Mouse (Mus musculus) G1E (cell line): ENCODE measurements around the gene Got2. TPM values are rescaled to one million over a fixed set of nuclear protein-coding genes. Genes with fewer than 3 reads are reported as not detected.
A peak's percentile ranks its signal among the peaks of the same experiment; 100 is the strongest.

ENCODE experiments used
- ATAC-seq: 2 replicates; pipeline ENCODE4 v1.8.0; 2016; ENCODE audit warnings: mild to moderate bottlenecking; ENCODE audit not compliant: insufficient number of reproducible peaks, poor library complexity, low FRiP score, severe bottlenecking; ENCODE audit errors: extremely low read depth
- DNase-seq: peaks from one replicate; pipeline ENCODE4 v3.0.0; 2012; ENCODE audit warnings: low spot score
- H3K27me3 ChIP-seq: 2 replicates; pipeline ENCODE4 v1.6.1; 2012; ENCODE audit warnings: mild to moderate bottlenecking, low read length, inconsistent platforms; ENCODE audit not compliant: insufficient read depth
- H3K36me3 ChIP-seq: replicated peaks from 2 replicates; pipeline ENCODE3; 2012; ENCODE audit warnings: mild to moderate bottlenecking, inconsistent platforms
- H3K4me1 ChIP-seq: 2 replicates; pipeline ENCODE4 v1.6.1; 2012; ENCODE audit warnings: low read depth, low read length, inconsistent platforms, mixed read lengths; ENCODE audit not compliant: insufficient read depth
- H3K4me3 ChIP-seq: 2 replicates; pipeline ENCODE4 v1.5.1; 2012; ENCODE audit warnings: low read depth, mild to moderate bottlenecking, inconsistent platforms, low read length, moderate library complexity, mixed read lengths
- H3K9me3 ChIP-seq: replicated peaks from 2 replicates; pipeline ENCODE4 v1.6.1; 2012; ENCODE audit warnings: inconsistent platforms
- CTCF ChIP-seq: IDR thresholded peaks from 2 replicates; pipeline ENCODE4 v1.5.1; 2012; ENCODE audit warnings: low read depth, low read length, inconsistent platforms, mixed read lengths
- GATA1 ChIP-seq: IDR thresholded peaks from 2 replicates; pipeline ENCODE4 v1.6.1; 2012; ENCODE audit warnings: borderline replicate concordance, low read length, inconsistent platforms, mixed read lengths
- GATA2 ChIP-seq: IDR thresholded peaks from 2 replicates; pipeline ENCODE4 v1.6.1; 2012; ENCODE audit warnings: low read depth, low read length, inconsistent platforms, borderline replicate concordance
- POLR2AphosphoS5 ChIP-seq: IDR thresholded peaks from 2 replicates; pipeline ENCODE4 v1.6.1; 2012; ENCODE audit warnings: low read depth, low read length, inconsistent platforms; ENCODE audit not compliant: insufficient replicate concordance
- TAL1 ChIP-seq: conservative IDR thresholded peaks from 2 replicates; pipeline ENCODE4 v1.6.1; 2012; ENCODE audit warnings: low read depth, low read length, inconsistent platforms, mixed read lengths
- polyA plus RNA-seq: library from polyadenylated mRNA; stranded (reverse); fragments of >175 nt; gene quantifications from 2 replicates; pipeline ENCODE4 v1.2.3, GENCODE M21; 2012
- total RNA-seq, 2 experiments: library from RNA; stranded (forward) in 1 of 2; stranded (reverse) in 1 of 2; fragments of 200-1000 nt in 1 of 2; fragments of >200 nt in 1 of 2; fragmentation: Nextera tagmentation in 1 of 2; gene quantifications; 2 replicates each; pipeline ENCODE4 v1.2.3; 2014 to 2017

Gene Got2
- total and polyA plus RNA-seq, 3 experiments, result 82.5 to 245 (median 120) TPM

DNA sequence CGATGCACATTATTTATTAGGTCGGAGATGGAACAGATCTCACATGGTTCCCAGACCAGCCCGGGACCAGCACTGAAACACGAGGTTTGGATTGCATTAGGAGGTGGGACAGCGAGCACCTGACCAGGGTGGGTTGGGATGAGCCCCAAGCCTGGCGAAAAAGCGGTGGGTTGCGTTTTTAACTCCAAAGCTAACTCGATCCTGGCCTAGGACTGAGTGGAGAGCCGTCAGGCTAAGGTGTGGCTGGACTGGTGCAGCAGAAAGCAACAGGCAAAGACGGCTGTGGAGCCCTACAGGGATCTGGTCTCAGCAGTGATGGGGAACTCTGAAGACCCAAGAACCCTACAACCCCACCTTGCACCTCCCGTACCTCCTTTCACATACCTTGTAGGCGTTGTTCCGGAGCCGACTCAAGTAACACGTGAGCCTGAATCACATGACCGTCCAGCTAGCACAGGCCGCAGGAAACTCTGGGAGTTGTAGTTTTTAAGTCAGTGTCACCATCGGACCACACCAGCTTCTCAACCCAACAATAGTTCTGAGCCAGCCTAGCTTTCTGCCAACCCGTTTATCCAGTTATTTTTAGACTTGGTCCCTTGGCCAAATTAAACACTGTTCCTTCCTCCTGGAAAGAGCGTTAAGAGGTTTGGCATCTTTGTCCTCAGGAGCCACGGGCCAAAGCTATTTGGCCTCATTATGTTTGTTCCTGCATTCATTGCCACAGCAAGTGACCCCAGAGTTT is 35.1 kb downstream of the Got2 start, which contains the start of gene Slc38a7:
Gene Slc38a7, minus strand, starts transcription at position 438 of the 742 bp plus-strand sequence.
- DNase-seq (peak; percentile 81), ATAC-seq (peak; percentile 95)
- peaks cover 37% of the 10 kb centered on the region for H3K4me1 ChIP-seq
- TF ChIP-seq GATA2, result no peak
- no peaks in the 10 kb centered on the region for H3K27me3 ChIP-seq
- H3K36me3 ChIP-seq, result peaks cover 26% of the 10 kb centered on the region
- H3K9me3 ChIP-seq, result peaks cover 2% of the 10 kb centered on the region
- peak within 1 kb of the TSS; percentile 77 for H3K4me3 ChIP-seq

DNA sequence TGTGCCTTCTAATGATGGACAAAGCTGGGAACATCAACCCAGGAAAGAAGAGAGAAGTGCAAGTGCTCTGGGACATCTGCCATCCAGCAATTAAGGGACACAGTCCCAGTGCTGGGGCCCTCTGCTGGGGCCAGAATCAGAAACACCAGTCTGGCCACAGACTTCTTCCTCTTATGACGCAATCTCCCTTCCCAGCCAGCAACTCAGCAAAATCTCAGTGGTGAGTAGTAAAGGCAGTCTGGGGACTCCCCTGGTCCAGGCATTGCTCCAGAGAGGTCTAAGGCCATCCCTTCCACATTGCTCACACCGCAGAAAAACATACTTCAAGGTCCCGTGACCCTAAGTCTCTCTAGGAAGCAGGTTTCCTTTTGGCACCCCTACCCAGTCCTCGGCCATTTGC is 36.1 kb downstream of the Got2 start:
- Histone ChIP-seq H3K36me3 (peaks cover 31% of the 10 kb centered on the region), H3K4me1 (peaks cover 42% of the 10 kb centered on the region), H3K27me3 (no peaks in the 10 kb centered on the region), H3K4me3 (peak overlapping the region; percentile 77), H3K9me3 (peaks cover 4% of the 10 kb centered on the region)
- TF ChIP-seq GATA2 (no peak), GATA1 (no peak), POLR2AphosphoS5 (no peak)
- peak; percentile 40 for ATAC-seq
- DNase-seq, result peak; percentile 40

DNA sequence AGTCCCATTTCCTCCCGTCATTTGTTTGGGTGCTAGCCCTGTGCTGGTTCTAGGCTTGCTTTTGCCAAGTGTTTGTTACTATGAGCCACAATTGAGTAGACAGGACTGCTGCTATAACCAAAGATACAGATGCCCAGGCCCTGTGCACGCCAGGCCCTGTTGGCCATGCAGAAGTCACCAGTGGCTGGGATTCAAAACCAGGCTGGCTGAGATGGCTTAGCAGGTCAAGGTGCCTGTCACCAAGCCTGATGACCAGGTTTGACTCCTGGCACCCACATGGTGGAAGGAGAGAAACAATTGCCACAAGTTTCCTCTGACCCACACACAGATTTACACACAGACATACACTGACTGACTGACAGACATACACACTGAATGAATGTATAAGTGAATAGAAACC is 38.0 kb downstream of the Got2 start:
- H3K4me3 ChIP-seq, result no peak overlapping the region
- peaks cover 48% of the 10 kb centered on the region for H3K4me1 ChIP-seq
- ATAC-seq, result no peak
- peaks cover 4% of the 10 kb centered on the region for H3K9me3 ChIP-seq
- DNase-seq, result no peak
- H3K27me3 ChIP-seq, result no peaks in the 10 kb centered on the region
- peaks cover 45% of the 10 kb centered on the region for H3K36me3 ChIP-seq
- TF ChIP-seq GATA2 (no peak), CTCF (no peak)

DNA sequence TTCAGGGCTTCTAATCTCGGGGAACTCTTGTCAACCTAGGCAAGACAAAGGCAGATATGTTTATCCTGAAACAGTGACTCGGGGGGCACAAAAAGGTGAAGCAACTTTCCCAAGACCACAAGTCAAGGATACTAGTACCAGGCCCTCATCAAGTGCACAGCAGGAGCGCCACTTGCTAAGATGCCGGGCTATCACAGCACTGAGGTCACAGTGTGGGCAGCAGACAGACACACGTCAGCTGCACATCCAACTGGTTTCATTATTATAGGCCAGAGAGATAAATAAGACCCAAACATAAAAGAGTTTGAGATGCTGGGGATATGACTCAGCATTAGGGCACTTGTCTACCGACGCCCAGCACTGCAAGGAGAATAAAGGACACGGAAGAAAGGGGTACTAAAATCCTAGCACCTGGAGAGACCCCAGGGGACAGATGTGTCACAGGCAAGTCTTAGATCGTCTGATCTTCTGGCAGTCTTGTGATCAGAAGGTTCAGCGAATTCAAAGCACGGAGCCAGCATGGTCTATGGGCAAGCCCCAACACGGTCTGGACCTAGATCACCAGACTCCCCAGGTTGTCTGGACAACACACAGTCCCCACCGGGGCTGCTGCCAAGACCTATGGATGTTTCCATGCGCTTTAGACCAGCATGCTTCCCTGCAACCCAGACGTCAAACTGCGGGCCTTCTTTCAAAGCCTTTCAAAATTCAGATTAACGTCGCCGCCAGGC is 39.4 kb downstream of the Got2 start:
- no peak for TF ChIP-seq GATA1
- TF ChIP-seq CTCF, result no peak
- no peak for TF ChIP-seq TAL1
- TF ChIP-seq POLR2AphosphoS5, result no peak
- no peak for TF ChIP-seq GATA2
- H3K4me1 ChIP-seq, result peaks cover 48% of the 10 kb centered on the region
- H3K36me3 ChIP-seq, result peaks cover 59% of the 10 kb centered on the region
- no peaks in the 10 kb centered on the region for H3K27me3 ChIP-seq
- DNase-seq (no peak), ATAC-seq (no peak)
- no peak overlapping the region; the same call in 1 of the 2 replicates for H3K4me3 ChIP-seq
- H3K9me3 ChIP-seq, result peaks cover 4% of the 10 kb centered on the region

DNA sequence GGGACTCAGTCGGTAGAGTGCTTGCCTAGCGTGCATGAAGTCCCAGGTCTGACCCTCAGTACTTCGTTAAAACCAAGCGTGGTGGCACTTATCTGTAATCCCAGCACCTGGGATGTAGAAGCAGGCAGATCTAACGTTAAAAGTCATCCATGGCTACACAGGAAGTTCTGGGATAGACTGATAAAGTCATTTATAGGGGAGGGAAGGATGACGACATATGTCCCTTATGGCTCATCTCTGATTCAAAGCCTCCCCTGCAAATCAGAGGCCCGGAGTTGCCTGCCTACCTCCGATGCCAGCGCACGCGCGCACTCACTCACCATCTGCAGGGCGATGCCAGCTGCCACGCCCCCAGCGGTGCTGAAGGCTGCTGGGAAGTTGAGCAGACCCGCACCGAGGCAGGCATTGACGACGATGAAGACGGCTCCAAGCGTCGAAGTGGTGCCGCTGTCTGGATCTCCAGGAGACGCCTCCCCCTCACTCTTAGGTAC is 40.2 kb downstream of the Got2 start:
- H3K27me3 ChIP-seq, result no peaks in the 10 kb centered on the region
- H3K4me3 ChIP-seq, result peak overlapping the region; percentile 41; the same call in 1 of the 2 replicates
- TF ChIP-seq CTCF (no peak), TAL1 (peak; percentile 65), GATA1 (no peak)
- peaks cover 4% of the 10 kb centered on the region for H3K9me3 ChIP-seq
- ATAC-seq, result peak; percentile 73
- peak; percentile 61 for DNase-seq
- peaks cover 40% of the 10 kb centered on the region for H3K4me1 ChIP-seq
- peaks cover 67% of the 10 kb centered on the region for H3K36me3 ChIP-seq

DNA sequence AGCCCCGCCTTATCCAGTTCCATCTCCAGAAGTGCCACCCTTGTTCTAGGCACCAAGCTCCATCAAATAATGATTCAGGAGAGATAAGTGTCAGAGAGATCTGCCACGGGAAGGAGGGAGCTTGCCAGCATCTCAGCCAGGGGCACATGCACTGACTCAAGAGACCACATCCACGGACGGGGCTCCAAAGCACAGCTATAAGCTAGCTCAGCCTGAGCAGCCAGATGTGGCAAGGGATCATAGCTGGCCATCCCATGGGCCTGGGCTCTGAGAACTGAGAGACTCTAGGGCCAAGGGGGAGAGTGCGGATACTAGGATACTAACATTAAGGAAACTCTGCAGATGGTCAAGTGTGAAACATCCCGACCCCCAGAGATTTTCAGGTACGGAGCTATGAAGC is 43.3 kb downstream of the Got2 start:
- DNase-seq (no peak), ATAC-seq (no peak)
- Histone ChIP-seq H3K4me1 (peaks cover 21% of the 10 kb centered on the region), H3K9me3 (peaks cover 4% of the 10 kb centered on the region), H3K36me3 (peaks cover 82% of the 10 kb centered on the region), H3K27me3 (no peaks in the 10 kb centered on the region), H3K4me3 (no peak overlapping the region)
- TF ChIP-seq CTCF (no peak), GATA1 (no peak), POLR2AphosphoS5 (no peak), GATA2 (no peak), TAL1 (no peak)
